Mouse (Mus musculus) liver, embryonic 12.5 days (tissue): Measurements from ENCODE around the gene Carns1. TPM values are rescaled to one million over a fixed set of nuclear protein-coding genes. Genes with fewer than 3 reads are reported as not detected.
A peak's percentile ranks its signal among the peaks of the same experiment; 100 is the strongest.

ENCODE experiments used
- ATAC-seq: fragments of 200-750 bp; cut with Nextera tagmentation; 2 replicates; pipeline ENCODE4 v1.8.0; 2017; ENCODE audit warnings: moderate number of reproducible peaks, mild to moderate bottlenecking, moderate library complexity
- H3K27ac ChIP-seq: fragments of 300-500 bp; sonication (generic); 2 replicates; pipeline ENCODE4 v1.5.1; 2016; ENCODE audit warnings: mild to moderate bottlenecking
- H3K27me3 ChIP-seq: fragments of 300-500 bp; sonication (generic); replicated peaks from 2 replicates; pipeline ENCODE4 v1.6.1; 2016; ENCODE audit warnings: mild to moderate bottlenecking, moderate library complexity
- H3K36me3 ChIP-seq: fragments of 300-500 bp; sonication (generic); 2 replicates; pipeline ENCODE4 v1.6.1; 2016; ENCODE audit warnings: mild to moderate bottlenecking, moderate library complexity
- H3K4me1 ChIP-seq: fragments of 300-500 bp; sonication (generic); 2 replicates; pipeline ENCODE4 v1.6.1; 2016
- H3K4me2 ChIP-seq: fragments of 300-500 bp; sonication (generic); 2 replicates; pipeline ENCODE4 v1.6.1; 2016; ENCODE audit warnings: mild to moderate bottlenecking, moderate library complexity
- H3K4me3 ChIP-seq: fragments of 300-500 bp; sonication (generic); 2 replicates; pipeline ENCODE4 v1.5.1; 2016; ENCODE audit warnings: mild to moderate bottlenecking, moderate library complexity
- H3K9ac ChIP-seq: fragments of 300-500 bp; sonication (generic); 2 replicates; pipeline ENCODE4 v1.6.1; 2016; ENCODE audit warnings: mild to moderate bottlenecking, moderate library complexity
- H3K9me3 ChIP-seq: fragments of 300-500 bp; sonication (generic); replicated peaks from 2 replicates; pipeline ENCODE4 v1.6.1; 2016; ENCODE audit warnings: mild to moderate bottlenecking, moderate library complexity
- WGBS: fragments of 180-500 bp; shearing (Covaris S2); methylation state at CpG from one replicate; pipeline ENCODE4 v1.1.7; 2016; ENCODE audit not compliant: insufficient replicate concordance; 5-methylcytosine and 5-hydroxymethylcytosine counted together
- polyA plus RNA-seq: library from polyadenylated mRNA; unstranded; fragments of >200 nt; fragmentation: Nextera tagmentation; extraction: Ambion mirVana; gene quantifications from 2 replicates; pipeline ENCODE4 v1.2.1, GENCODE M21; 2016

The Carns1 gene
- polyA plus RNA-seq, 1 experiment from 2014 or later: 1.3 TPM

DNA sequence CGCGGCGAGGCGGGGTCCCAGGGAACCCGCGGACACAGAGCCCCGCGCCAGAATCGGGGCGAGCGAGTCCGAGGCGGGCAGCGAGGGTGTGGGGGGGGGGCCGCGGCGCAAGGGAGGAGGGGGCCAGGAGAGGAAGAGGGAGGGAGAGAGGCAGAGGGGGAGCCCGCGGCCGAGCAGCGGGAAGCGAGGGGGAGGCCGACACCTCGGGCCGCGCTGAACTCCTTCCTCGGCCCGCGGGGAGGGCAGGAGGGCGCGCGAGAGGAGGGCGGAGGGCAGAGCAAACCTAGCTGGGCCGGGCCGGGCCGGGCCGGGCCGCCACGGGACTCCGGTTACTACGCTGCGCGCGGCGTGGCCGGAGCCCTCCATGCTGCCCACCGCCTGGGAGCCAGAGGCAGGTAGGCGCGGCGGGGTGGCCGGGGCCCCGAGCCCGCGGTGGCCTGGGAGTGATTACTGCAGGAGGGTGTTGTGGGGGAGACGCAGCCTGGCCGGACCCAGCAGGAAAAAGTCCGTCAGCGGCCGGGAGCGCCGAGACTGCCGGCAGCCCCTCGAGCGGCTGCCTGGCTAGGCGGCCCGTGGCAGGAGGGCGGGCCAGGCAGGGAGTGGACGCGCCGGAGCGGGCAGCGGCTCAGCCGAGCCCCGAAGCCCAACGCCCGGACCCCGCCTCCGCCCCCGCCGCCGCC lies 39.6 kb upstream of the Carns1 start:
- peak; percentile 23; the same call in 1 of the 2 replicates for ATAC-seq
- H3K36me3 ChIP-seq: no peaks in the 10 kb centered on the region
- H3K4me1 ChIP-seq: peaks cover 51% of the 10 kb centered on the region
- H3K4me3 ChIP-seq: peak overlapping the region; percentile 57
- peaks cover 98% of the 10 kb centered on the region for H3K27me3 ChIP-seq
- H3K9ac ChIP-seq: peak overlapping the region; percentile 67
- WGBS: under 1% methylated on average over 58 of the region's 81 CpGs
- H3K9me3 ChIP-seq: no peaks in the 10 kb centered on the region
- H3K4me2 ChIP-seq: peak overlapping the region; percentile 77
- H3K27ac ChIP-seq: peak overlapping the region; percentile 57

DNA sequence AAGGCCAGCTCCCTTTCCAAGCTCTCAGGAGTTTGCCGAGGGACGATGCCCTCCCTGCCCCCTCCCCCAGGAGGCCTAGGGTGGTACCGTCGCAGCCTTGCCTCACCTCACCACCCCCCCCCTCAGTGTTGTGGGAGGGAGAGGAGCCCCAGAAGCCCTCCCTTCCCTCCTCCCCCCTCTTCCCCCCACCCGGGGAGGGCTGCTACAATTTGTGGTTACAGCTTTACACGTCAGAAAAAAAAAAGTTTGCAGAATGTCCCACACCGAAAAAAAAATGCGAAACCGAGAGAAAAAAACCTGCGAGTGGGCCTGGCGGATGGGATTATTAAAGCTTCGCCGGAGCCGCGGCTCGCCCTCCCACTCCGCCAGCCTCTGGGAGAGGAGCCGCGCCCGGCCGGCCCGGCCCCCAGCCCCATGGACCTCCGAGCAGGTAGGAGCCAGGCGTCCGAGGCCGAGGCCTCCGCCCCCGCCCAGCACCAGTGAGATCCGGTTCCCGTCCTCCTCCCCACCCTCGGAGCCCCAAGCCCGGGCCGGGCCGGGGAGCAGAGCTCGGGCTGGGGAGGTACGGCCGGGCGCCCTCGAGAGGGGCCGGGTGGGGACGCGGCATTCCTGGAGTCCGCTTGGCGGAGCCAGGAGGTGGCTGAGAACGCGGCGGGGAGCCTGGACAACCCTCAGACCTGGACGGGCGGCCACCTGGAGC lies 38.9 kb upstream of the Carns1 start, which contains the start of the genes Clcf1 and AC109138.7:
TSS of gene Clcf1 (plus strand) at position 168 of the 700 bp plus-strand sequence.
TSS of gene AC109138.7 (plus strand) at position 287 of the 700 bp plus-strand sequence.
- WGBS: 4% methylated on average over 49 of the region's 49 CpGs
- peak within 1 kb of the TSS; percentile 77 for H3K4me2 ChIP-seq
- no peaks in the 10 kb centered on the region for H3K9me3 ChIP-seq
- ATAC-seq: peak; percentile 16; the same call in 1 of the 2 replicates
- H3K36me3 ChIP-seq: no peaks in the 10 kb centered on the region
- peak within 1 kb of the TSS; percentile 67 for H3K9ac ChIP-seq
- peaks cover 97% of the 10 kb centered on the region for H3K27me3 ChIP-seq
- peaks cover 44% of the 10 kb centered on the region for H3K4me1 ChIP-seq
- H3K27ac ChIP-seq: peak within 1 kb of the TSS; percentile 57
- H3K4me3 ChIP-seq: peak within 1 kb of the TSS; percentile 57

GRCm38 (mm10) chr19:4213524-4213974 lies 38.3 kb upstream of the Carns1 start:
- peaks cover 99% of the 10 kb centered on the region for H3K27me3 ChIP-seq
- H3K4me3 ChIP-seq: peak overlapping the region; percentile 57
- WGBS: 6% methylated on average over 9 of the region's 9 CpGs
- no peak overlapping the region for H3K9ac ChIP-seq
- peaks cover 45% of the 10 kb centered on the region for H3K4me1 ChIP-seq
- ATAC-seq: no peak
- peak overlapping the region; percentile 77 for H3K4me2 ChIP-seq
- no peaks in the 10 kb centered on the region for H3K9me3 ChIP-seq
- H3K27ac ChIP-seq: no peak overlapping the region
- no peaks in the 10 kb centered on the region for H3K36me3 ChIP-seq

GRCm38 (mm10) chr19:4211891-4212588 lies 36.8 kb upstream of the Carns1 start:
- Histone ChIP-seq H3K27me3 (peaks cover 94% of the 10 kb centered on the region), H3K36me3 (no peaks in the 10 kb centered on the region), H3K9ac (no peak overlapping the region), H3K9me3 (no peaks in the 10 kb centered on the region), H3K4me3 (no peak overlapping the region), H3K27ac (no peak overlapping the region), H3K4me2 (no peak overlapping the region), H3K4me1 (peaks cover 47% of the 10 kb centered on the region)
- ATAC-seq: no peak
- WGBS: 28% methylated on average over 4 of the region's 4 CpGs

DNA sequence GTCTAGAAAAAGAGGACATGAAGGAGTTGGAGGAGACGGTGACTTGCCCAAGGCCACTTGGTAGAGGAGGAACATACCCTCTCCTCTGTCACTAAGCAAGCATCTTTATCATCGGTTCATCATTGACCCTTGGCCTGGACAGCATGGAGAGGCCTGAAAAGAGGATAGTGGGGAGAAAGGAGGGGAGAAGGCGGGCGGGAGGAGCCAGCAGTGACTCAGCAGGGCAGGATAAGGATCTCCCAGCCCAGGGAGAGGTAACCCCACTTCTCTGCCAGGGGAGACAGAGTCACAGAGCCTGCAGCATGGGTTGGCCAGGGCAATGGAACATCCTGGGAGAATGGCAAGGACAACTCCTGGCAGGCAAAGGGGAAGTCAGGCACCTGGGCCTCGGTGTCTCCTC lies 33.3 kb upstream of the Carns1 start:
- no peaks in the 10 kb centered on the region for H3K36me3 ChIP-seq
- no peak overlapping the region for H3K9ac ChIP-seq
- no peaks in the 10 kb centered on the region for H3K9me3 ChIP-seq
- H3K27ac ChIP-seq: no peak overlapping the region
- 52% methylated on average over 5 of the region's 5 CpGs for WGBS
- ATAC-seq: no peak
- H3K4me1 ChIP-seq: peaks cover 17% of the 10 kb centered on the region
- no peak overlapping the region for H3K4me2 ChIP-seq
- H3K4me3 ChIP-seq: no peak overlapping the region
- peaks cover 87% of the 10 kb centered on the region for H3K27me3 ChIP-seq

GRCm38 (mm10) chr19:4206971-4207370 lies 31.7 kb upstream of the Carns1 start:
- H3K27me3 ChIP-seq: peaks cover 78% of the 10 kb centered on the region
- 3% methylated on average over 2 of the region's 2 CpGs for WGBS
- no peaks in the 10 kb centered on the region for H3K36me3 ChIP-seq
- no peaks in the 10 kb centered on the region for H3K9me3 ChIP-seq
- no peak overlapping the region for H3K4me3 ChIP-seq
- peaks cover 23% of the 10 kb centered on the region for H3K4me1 ChIP-seq
- no peak overlapping the region for H3K4me2 ChIP-seq
- H3K9ac ChIP-seq: no peak overlapping the region
- H3K27ac ChIP-seq: no peak overlapping the region
- ATAC-seq: peak; percentile 50

DNA sequence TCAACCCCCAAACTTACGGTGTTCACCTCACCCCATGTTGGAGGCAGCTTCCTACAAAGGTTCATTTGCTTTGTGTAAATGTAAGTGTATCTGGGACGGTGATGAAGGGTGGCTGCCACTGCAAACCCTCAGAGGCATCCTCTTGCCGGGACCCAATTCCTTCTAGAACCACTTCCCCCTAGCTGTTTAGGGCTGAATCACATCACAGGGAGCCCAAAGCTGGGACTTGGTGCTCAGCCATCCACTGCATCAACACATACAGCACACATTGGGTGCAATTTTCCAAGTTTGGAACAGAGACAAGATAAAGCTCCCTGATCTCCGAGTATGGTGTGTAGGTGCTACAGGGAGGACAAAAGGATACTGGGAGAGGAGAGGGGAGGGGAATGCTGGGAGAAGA lies 29.6 kb upstream of the Carns1 start:
- Histone ChIP-seq H3K4me1 (peaks cover 39% of the 10 kb centered on the region), H3K27ac (no peak overlapping the region)

DNA sequence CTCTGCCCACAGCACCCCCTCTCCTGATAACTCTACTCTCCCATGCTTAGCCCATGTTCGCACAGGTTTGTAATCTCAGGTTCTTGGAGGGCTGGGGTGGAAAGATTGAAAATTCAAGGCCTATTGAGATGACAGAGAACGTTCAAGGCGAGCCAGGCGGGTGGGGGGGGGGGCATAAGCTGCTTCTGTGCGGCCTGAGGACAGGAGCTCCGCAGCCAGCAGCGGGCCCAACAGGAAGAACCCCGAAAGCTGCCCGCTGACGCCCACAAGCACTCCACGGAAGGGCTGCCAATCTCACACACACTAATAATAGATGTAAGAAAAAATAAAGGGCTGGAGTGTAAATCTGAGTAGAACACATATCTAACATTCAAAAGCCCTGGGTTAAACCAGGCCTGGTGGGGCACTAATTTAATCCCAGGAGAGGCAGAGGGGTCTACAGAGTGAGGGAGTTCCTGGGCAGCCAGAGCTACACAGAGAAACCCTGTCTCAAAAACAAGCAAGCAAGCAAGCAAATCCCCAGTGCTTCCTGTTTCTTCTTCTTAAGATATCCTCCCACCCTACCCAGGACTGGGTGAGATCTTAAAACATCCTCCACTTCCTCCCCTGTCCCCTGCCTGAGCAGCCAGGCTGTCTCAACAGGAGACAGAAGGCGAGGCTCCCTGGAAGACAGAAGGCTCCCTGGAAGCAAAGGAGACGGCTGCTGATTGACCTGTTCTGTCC lies 28.5 kb upstream of the Carns1 start:
- Histone ChIP-seq H3K9ac (no peak overlapping the region), H3K36me3 (peaks cover 18% of the 10 kb centered on the region), H3K4me2 (no peak overlapping the region), H3K27me3 (peaks cover 47% of the 10 kb centered on the region), H3K9me3 (no peaks in the 10 kb centered on the region), H3K27ac (no peak overlapping the region), H3K4me3 (no peak overlapping the region), H3K4me1 (peaks cover 48% of the 10 kb centered on the region)
- ATAC-seq: no peak
- WGBS: 35% methylated on average over 13 of the region's 13 CpGs

More for the DNA sequence above, 29.6 kb upstream of the Carns1 start:
- WGBS: 54% methylated on average over 4 of the region's 4 CpGs
- H3K36me3 ChIP-seq: peaks cover 7% of the 10 kb centered on the region
- peaks cover 58% of the 10 kb centered on the region for H3K27me3 ChIP-seq
- H3K9me3 ChIP-seq: no peaks in the 10 kb centered on the region
- no peak overlapping the region for H3K4me3 ChIP-seq
- H3K4me2 ChIP-seq: no peak overlapping the region
- H3K9ac ChIP-seq: no peak overlapping the region
- no peak for ATAC-seq

DNA sequence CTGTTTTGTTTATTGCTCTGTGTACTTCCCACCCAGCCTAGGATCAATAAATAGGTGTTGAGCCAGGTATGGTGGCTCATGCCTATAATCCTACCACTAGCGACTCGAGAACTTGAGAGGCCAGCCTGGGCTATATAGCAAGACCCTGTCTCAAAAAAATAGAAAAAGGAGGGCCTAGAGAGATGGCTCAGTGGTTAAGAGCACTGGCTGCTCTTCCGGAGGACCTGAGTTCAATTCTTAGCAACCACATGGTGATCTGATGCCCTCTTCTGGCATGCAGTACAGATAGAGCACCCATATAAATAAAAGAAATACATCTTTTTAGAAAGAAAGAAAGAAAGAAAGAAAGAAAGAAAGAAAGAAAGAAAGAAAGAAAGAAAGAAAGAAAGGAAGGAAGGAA lies 27.9 kb upstream of the Carns1 start:
- H3K27me3 ChIP-seq: peaks cover 41% of the 10 kb centered on the region
- H3K9me3 ChIP-seq: no peaks in the 10 kb centered on the region
- H3K4me1 ChIP-seq: peaks cover 50% of the 10 kb centered on the region
- WGBS: 47% methylated on average over 3 of the region's 3 CpGs
- H3K4me3 ChIP-seq: no peak overlapping the region
- ATAC-seq: no peak
- H3K4me2 ChIP-seq: no peak overlapping the region
- no peak overlapping the region for H3K9ac ChIP-seq
- peaks cover 24% of the 10 kb centered on the region for H3K36me3 ChIP-seq
- 0 out of 2 replicates have a peak overlapping the region, but pooled peaks have one; percentile 52 for H3K27ac ChIP-seq

- Histone ChIP-seq H3K36me3 (peaks cover 34% of the 10 kb centered on the region), H3K4me1 (peaks cover 54% of the 10 kb centered on the region), H3K9me3 (no peaks in the 10 kb centered on the region), H3K9ac (peak overlapping the region; percentile 70), H3K27ac (peak overlapping the region; percentile 52; the same call in 1 of the 2 replicates), H3K27me3 (peaks cover 35% of the 10 kb centered on the region), H3K4me3 (peak overlapping the region; percentile 75), H3K4me2 (peak overlapping the region; percentile 91)
- ATAC-seq: no peak
- WGBS: 36% methylated on average over 7 of the region's 7 CpGs
Observed at GRCm38 (mm10) chr19:4202149-4202548, 26.9 kb upstream of the Carns1 start.

DNA sequence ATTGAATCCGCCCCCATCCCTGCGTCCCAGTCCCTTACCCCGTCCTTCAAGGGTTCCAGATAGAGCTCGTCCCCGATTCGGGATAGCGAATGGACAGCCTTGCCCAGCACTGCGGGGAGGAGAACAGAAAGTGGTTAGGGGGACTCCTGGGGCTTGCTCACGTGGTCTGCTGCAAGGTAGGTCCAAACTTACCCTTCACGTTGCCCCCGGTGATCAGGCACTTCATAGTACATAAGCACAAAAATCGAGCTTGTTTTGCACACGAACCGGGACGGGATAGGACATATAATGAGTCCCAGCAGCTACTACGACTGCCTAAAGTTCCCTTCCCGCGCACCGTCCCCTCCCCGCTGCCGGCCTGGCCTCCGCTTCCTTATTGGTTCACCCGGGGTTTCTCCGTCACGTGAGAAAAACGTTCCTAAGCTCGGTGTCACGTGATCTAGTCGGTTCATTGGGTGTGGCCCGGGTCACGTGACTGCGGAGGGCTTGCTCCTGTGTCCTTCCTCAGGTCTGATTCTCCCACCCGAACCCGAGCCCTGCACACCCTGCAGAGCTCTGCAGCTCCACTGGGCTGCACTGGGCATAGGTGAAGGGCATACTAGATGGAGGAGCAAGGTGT lies 26.1 kb upstream of the Carns1 start, which contains the start of gene Rad9a:
TSS of gene Rad9a (minus strand) at position 372 of the 619 bp plus-strand sequence.
- Histone ChIP-seq H3K36me3 (peaks cover 42% of the 10 kb centered on the region), H3K4me1 (peaks cover 61% of the 10 kb centered on the region), H3K9ac (peak within 1 kb of the TSS; percentile 79), H3K9me3 (no peaks in the 10 kb centered on the region), H3K4me3 (peak within 1 kb of the TSS; percentile 75), H3K27ac (peak within 1 kb of the TSS; percentile 84), H3K4me2 (peak within 1 kb of the TSS; percentile 91), H3K27me3 (peaks cover 31% of the 10 kb centered on the region)
- under 1% methylated on average over 34 of the region's 34 CpGs for WGBS
- peak; percentile 86 for ATAC-seq
